Mouse (Mus musculus) intestine, embryonic 15.5 days (tissue): ENCODE results near the gene Pxn. TPM values are rescaled to one million over a fixed set of nuclear protein-coding genes. Genes with fewer than 3 reads are reported as not detected.

ENCODE experiments used
- ATAC-seq: fragments of 200-750 bp; cut with Nextera tagmentation; 2 replicates; pipeline ENCODE4 v1.8.0; 2017; ENCODE audit warnings: moderate TSS enrichment, moderate library complexity
- H3K27ac ChIP-seq: fragments of 300-500 bp; sonication (generic); 2 replicates; pipeline ENCODE4 v1.5.1; 2015; ENCODE audit warnings: mild to moderate bottlenecking, inconsistent platforms
- H3K27me3 ChIP-seq: fragments of 300-500 bp; sonication (generic); replicated peaks from 2 replicates; pipeline ENCODE4 v1.6.1; 2015; ENCODE audit warnings: inconsistent platforms
- H3K36me3 ChIP-seq: fragments of 300-500 bp; sonication (generic); 2 replicates; pipeline ENCODE4 v1.6.1; 2015; ENCODE audit warnings: inconsistent platforms
- H3K4me1 ChIP-seq: fragments of 300-500 bp; sonication (generic); replicated peaks from 2 replicates; pipeline ENCODE4 v1.6.1; 2015; ENCODE audit warnings: inconsistent platforms
- H3K4me2 ChIP-seq: fragments of 300-500 bp; sonication (generic); replicated peaks from 2 replicates; pipeline ENCODE4 v1.6.1; 2015; ENCODE audit warnings: mild to moderate bottlenecking, inconsistent platforms
- H3K4me3 ChIP-seq: fragments of 300-500 bp; sonication (generic); replicated peaks from 2 replicates; pipeline ENCODE4 v1.5.1; 2015; ENCODE audit warnings: inconsistent platforms
- H3K9ac ChIP-seq: fragments of 300-500 bp; sonication (generic); 2 replicates; pipeline ENCODE4 v1.6.1; 2015; ENCODE audit warnings: inconsistent platforms
- H3K9me3 ChIP-seq: fragments of 300-500 bp; sonication (generic); 2 replicates; pipeline ENCODE4 v1.6.1; 2016; ENCODE audit warnings: inconsistent platforms
- WGBS: fragments of 180-500 bp; shearing (Covaris S2); methylation state at CpG from one replicate; pipeline ENCODE4 v1.1.7; 2015; 5-methylcytosine and 5-hydroxymethylcytosine counted together
- polyA plus RNA-seq: library from polyadenylated mRNA; unstranded; fragments of >200 nt; fragmentation: Nextera tagmentation; extraction: Ambion mirVana; gene quantifications from 2 replicates; pipeline ENCODE4 v1.2.1, GENCODE M21; 2015

The Pxn gene
- polyA plus RNA-seq, 1 experiment from 2014 or later = 56.9 TPM

GRCm38 (mm10) chr5:115479561-115479960 lies 26.9 kb upstream of the Pxn start:
- Histone ChIP-seq H3K4me3 (no peak overlapping the region), H3K36me3 (peaks cover 6% of the 10 kb centered on the region; the same call in 1 of the 2 replicates), H3K27me3 (no peaks in the 10 kb centered on the region), H3K4me2 (no peak overlapping the region), H3K9ac (no peak overlapping the region), H3K4me1 (peaks cover 16% of the 10 kb centered on the region), H3K9me3 (no peaks in the 10 kb centered on the region), H3K27ac (no peak overlapping the region)
- 58% methylated on average over 15 of the region's 15 CpGs for WGBS
- no peak for ATAC-seq

- WGBS = 29% methylated on average over 27 of the region's 27 CpGs
- H3K9me3 ChIP-seq = no peaks in the 10 kb centered on the region
- no peak overlapping the region for H3K4me3 ChIP-seq
- no peak overlapping the region for H3K27ac ChIP-seq
- H3K9ac ChIP-seq = no peak overlapping the region
- H3K27me3 ChIP-seq = no peaks in the 10 kb centered on the region
- peaks cover 6% of the 10 kb centered on the region; the same call in 1 of the 2 replicates for H3K36me3 ChIP-seq
- ATAC-seq = no peak
- peak overlapping the region; percentile 48 for H3K4me2 ChIP-seq
- H3K4me1 ChIP-seq = peaks cover 16% of the 10 kb centered on the region
Observed at GRCm38 (mm10) chr5:115480101-115480500, 26.4 kb upstream of the Pxn start.

- peak overlapping the region; percentile 13; the same call in 1 of the 2 replicates for H3K9ac ChIP-seq
Observed at GRCm38 (mm10) chr5:115482390-115483265, 23.8 kb upstream of the Pxn start.

GRCm38 (mm10) chr5:115483385-115483784 lies 23.1 kb upstream of the Pxn start:
- H3K4me1 ChIP-seq = peaks cover 10% of the 10 kb centered on the region
- no peak overlapping the region for H3K27ac ChIP-seq
- H3K9me3 ChIP-seq = no peaks in the 10 kb centered on the region
- WGBS = 53% methylated on average over 6 of the region's 6 CpGs
- no peak overlapping the region for H3K9ac ChIP-seq
- H3K27me3 ChIP-seq = no peaks in the 10 kb centered on the region
- ATAC-seq = no peak
- no peaks in the 10 kb centered on the region; the same call in 1 of the 2 replicates for H3K36me3 ChIP-seq
- no peak overlapping the region for H3K4me2 ChIP-seq
- H3K4me3 ChIP-seq = no peak overlapping the region

More at GRCm38 (mm10) chr5:115482390-115483265, 23.8 kb upstream of the Pxn start:
- H3K36me3 ChIP-seq = peaks cover 3% of the 10 kb centered on the region; the same call in 1 of the 2 replicates
- ATAC-seq = no peak
- 57% methylated on average over 38 of the region's 38 CpGs for WGBS
- no peak overlapping the region for H3K4me3 ChIP-seq
- H3K27ac ChIP-seq = no peak overlapping the region
- H3K27me3 ChIP-seq = no peaks in the 10 kb centered on the region
- H3K4me1 ChIP-seq = peaks cover 10% of the 10 kb centered on the region
- no peaks in the 10 kb centered on the region for H3K9me3 ChIP-seq
- peak overlapping the region; percentile 22; the same call in 1 of the 2 replicates for H3K4me2 ChIP-seq

GRCm38 (mm10) chr5:115483947-115484920 lies 22.2 kb upstream of the Pxn start, which contains the start of gene Sirt4:
Gene Sirt4 (minus strand): TSS chr5:115484725.
- Histone ChIP-seq H3K27ac (peak within 1 kb of the TSS; percentile 49; the same call in 1 of the 2 replicates), H3K4me1 (peaks cover 13% of the 10 kb centered on the region), H3K4me3 (peak within 1 kb of the TSS; percentile 30), H3K4me2 (peak within 1 kb of the TSS; percentile 51), H3K36me3 (no peaks in the 10 kb centered on the region; the same call in 1 of the 2 replicates), H3K9ac (peak within 1 kb of the TSS; percentile 46), H3K27me3 (no peaks in the 10 kb centered on the region), H3K9me3 (no peaks in the 10 kb centered on the region)
- peak; percentile 90 for ATAC-seq
- WGBS = 6% methylated on average over 30 of the region's 30 CpGs

GRCm38 (mm10) chr5:115484996-115485395 lies 21.5 kb upstream of the Pxn start:
- H3K4me2 ChIP-seq = peak overlapping the region; percentile 51
- no peaks in the 10 kb centered on the region for H3K9me3 ChIP-seq
- peak overlapping the region; percentile 30 for H3K4me3 ChIP-seq
- no peaks in the 10 kb centered on the region; the same call in 1 of the 2 replicates for H3K36me3 ChIP-seq
- WGBS = 66% methylated on average over 5 of the region's 5 CpGs
- no peak for ATAC-seq
- no peak overlapping the region for H3K27ac ChIP-seq
- peaks cover 13% of the 10 kb centered on the region for H3K4me1 ChIP-seq
- no peaks in the 10 kb centered on the region for H3K27me3 ChIP-seq
- peak overlapping the region; percentile 46 for H3K9ac ChIP-seq

GRCm38 (mm10) chr5:115485489-115486205 lies 20.8 kb upstream of the Pxn start:
- H3K36me3 ChIP-seq = no peaks in the 10 kb centered on the region; the same call in 1 of the 2 replicates
- no peak overlapping the region for H3K27ac ChIP-seq
- H3K4me1 ChIP-seq = peaks cover 11% of the 10 kb centered on the region
- H3K4me3 ChIP-seq = no peak overlapping the region
- H3K4me2 ChIP-seq = no peak overlapping the region
- no peaks in the 10 kb centered on the region for H3K9me3 ChIP-seq
- WGBS = 80% methylated on average over 18 of the region's 18 CpGs
- H3K9ac ChIP-seq = no peak overlapping the region
- no peaks in the 10 kb centered on the region for H3K27me3 ChIP-seq
- ATAC-seq = no peak

GRCm38 (mm10) chr5:115486726-115487125 lies 19.8 kb upstream of the Pxn start:
- Histone ChIP-seq H3K36me3 (no peaks in the 10 kb centered on the region; the same call in 1 of the 2 replicates), H3K27me3 (no peaks in the 10 kb centered on the region), H3K9ac (no peak overlapping the region), H3K4me1 (peaks cover 20% of the 10 kb centered on the region), H3K4me2 (no peak overlapping the region), H3K27ac (no peak overlapping the region), H3K9me3 (no peaks in the 10 kb centered on the region), H3K4me3 (no peak overlapping the region)
- ATAC-seq = no peak
- WGBS = 60% methylated on average over 4 of the region's 4 CpGs

GRCm38 (mm10) chr5:115487353-115487752 lies 19.1 kb upstream of the Pxn start:
- ATAC-seq = no peak
- Histone ChIP-seq H3K9ac (no peak overlapping the region), H3K27ac (no peak overlapping the region), H3K9me3 (no peaks in the 10 kb centered on the region), H3K4me1 (peaks cover 25% of the 10 kb centered on the region), H3K36me3 (no peaks in the 10 kb centered on the region; the same call in 1 of the 2 replicates), H3K27me3 (no peaks in the 10 kb centered on the region), H3K4me2 (no peak overlapping the region), H3K4me3 (no peak overlapping the region)
- 75% methylated on average over 8 of the region's 8 CpGs for WGBS

- H3K4me1 ChIP-seq = peaks cover 22% of the 10 kb centered on the region
- no peaks in the 10 kb centered on the region for H3K27me3 ChIP-seq
- H3K9ac ChIP-seq = no peak overlapping the region
- 74% methylated on average over 9 of the region's 9 CpGs for WGBS
- H3K4me2 ChIP-seq = no peak overlapping the region
- H3K27ac ChIP-seq = no peak overlapping the region
- ATAC-seq = no peak
- no peaks in the 10 kb centered on the region for H3K9me3 ChIP-seq
- H3K4me3 ChIP-seq = no peak overlapping the region
- H3K36me3 ChIP-seq = no peaks in the 10 kb centered on the region
Observed at GRCm38 (mm10) chr5:115487942-115488580, 18.4 kb upstream of the Pxn start.
